Mouse (Mus musculus): ENCODE data around the gene Fndc11.
"Not testable (repeated sequence)": the region's sequence is repeated elsewhere in the genome, so short reads cannot be mapped to it uniquely, and the experiment has no call there.

DNA sequence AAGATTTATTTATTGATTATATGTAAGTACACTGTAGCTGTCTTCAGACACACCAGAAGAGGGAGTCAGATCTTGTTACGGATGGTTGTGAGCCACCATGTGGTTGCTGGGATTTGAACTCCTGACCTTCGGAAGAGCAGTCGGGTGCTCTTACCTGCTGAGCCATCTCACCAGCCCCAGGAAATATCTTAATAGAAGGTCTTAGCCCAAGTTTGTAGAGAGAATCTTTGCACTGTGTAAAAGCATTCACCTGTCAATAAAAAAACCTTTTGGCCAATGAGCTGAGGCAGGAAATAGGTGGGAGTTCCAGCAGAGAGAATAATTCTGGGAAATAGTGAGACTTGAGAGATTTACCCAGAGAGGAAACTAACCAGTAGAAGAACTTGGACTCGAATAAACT, 28.4 kb upstream of the Fndc11 start:
- not testable (repeated sequence) for TF ChIP-seq CTCF, POLR2A (IDR thresholded peaks at IDR 0.05; ENCODE audit: insufficient read depth, low read depth, low read length)

Measured in olfactory bulb, adult 2 months (tissue).